Mouse (Mus musculus): ENCODE measurements around the gene Htra2.

Gene Htra2

GRCm38 (mm10) chr6:83031921-83032590 lies 23.0 kb downstream of the Htra2 start:
- no peak for DNase-seq (ENCODE audit: low spot score)

- no peak for DNase-seq (ENCODE audit: low spot score)
These were observed 24.0 kb downstream of the Htra2 start for GRCm38 (mm10) chr6:83031111-83031510.

- no peak for DNase-seq (ENCODE audit: low spot score)
These were observed 25.3 kb downstream of the Htra2 start for GRCm38 (mm10) chr6:83029777-83030176.

DNA sequence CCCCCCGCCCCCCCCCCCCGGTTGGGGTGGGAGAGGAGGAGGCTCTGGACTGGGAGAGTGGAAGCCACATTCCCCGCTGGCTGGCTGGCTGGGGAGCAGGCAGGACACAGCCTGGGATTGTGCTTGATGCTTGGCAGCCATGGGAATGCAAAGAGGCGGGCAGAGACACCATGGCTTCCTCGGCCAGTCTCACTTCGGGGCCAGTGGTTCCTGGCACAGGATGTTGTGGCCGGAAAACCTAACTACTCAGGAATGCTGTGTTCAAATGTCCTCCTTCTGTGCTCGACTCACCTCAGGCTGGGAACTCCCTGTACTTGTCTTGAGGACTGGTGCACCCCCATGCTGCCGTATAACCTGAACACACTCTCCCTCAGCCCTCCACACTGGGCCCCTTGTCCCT lies 27.4 kb downstream of the Htra2 start:
- DNase-seq (ENCODE audit: low spot score): no peak

- no peak for DNase-seq (ENCODE audit: low spot score)
These were observed 27.8 kb downstream of the Htra2 start for GRCm38 (mm10) chr6:83027293-83027692.

GRCm38 (mm10) chr6:83025221-83025620 lies 29.9 kb downstream of the Htra2 start:
- no peak for DNase-seq (ENCODE audit: low spot score)

DNA sequence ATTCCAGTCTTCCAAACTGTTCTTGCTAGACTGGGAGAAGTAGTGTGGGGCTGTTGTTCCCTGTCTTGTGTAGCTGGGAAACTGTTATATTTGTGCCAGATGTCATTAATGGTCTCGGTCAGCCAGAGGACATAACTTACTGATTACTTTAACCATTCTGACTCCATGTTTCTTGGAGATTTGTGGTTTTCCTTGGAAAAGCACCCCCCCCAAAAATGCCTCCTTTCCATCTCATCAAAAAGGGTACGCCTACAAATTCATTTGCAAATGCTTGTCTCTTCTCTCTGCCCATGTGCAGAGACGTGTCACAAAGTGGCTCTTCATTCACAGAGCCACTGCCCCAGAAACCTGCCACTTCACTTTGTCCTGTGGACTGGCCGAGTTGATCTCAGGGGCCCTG lies 30.7 kb downstream of the Htra2 start:
- DNase-seq (ENCODE audit: low spot score): no peak

GRCm38 (mm10) chr6:83023786-83024185 lies 31.3 kb downstream of the Htra2 start:
- no peak for DNase-seq (ENCODE audit: low spot score)

GRCm38 (mm10) chr6:83023008-83023407 lies 32.1 kb downstream of the Htra2 start:
- DNase-seq (ENCODE audit: low spot score): no peak

DNA sequence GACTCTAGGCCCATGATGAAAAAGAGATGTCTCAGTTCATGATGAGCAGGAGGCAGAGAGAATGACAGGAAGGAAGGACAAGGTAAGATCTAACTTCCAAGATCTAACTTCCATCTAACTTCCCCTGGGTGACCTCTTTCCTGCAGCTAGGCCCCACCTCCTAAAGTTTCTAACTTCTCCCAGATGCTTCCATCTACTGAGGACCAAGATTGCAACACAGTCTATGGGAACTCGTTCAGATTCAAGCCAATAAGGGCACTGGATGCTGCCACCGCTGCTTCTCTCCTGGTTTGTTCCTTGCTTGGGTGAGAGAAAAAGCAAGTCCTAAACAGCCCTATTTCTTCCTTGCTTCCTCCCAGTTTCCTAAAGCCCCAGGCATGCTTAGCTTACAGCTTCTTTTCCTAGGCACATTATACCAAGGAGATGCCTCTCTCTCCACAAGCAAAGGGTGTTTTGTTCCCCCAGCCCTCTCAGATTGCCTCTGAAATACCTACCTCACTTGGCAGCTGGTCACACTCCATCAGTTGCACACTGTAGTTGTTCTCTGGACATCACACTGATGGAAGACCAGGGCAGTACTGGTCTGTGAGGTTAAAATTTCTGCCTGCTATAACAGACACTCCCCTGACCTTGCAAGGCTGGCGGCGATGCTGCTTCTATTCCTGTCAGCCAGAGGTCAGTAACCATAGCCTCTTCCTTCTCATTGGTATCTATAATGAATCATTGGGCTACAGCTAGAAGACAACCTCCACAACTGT lies 34.1 kb downstream of the Htra2 start:
- DNase-seq (ENCODE audit: low spot score): no peak

DNA sequence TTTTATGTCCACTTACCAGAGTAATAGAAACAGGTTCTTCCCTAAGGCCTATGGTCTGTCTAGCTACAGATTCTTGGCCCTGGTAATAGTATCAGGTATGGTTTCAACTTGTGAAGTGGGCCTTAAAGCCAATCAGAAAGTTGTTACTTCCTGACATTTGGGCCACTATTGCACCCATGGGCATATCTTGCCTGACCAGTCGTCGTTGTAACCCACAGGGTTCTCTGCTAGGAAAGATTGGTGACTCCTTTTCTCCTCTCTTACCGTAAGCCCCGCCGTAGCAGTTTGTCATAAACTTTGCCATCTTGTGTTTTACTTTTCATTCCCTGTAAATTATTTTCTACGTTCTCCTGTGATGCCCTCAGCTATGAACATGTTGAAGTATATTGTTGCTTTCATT lies 35.0 kb downstream of the Htra2 start:
- no peak for DNase-seq (ENCODE audit: low spot score)

DNA sequence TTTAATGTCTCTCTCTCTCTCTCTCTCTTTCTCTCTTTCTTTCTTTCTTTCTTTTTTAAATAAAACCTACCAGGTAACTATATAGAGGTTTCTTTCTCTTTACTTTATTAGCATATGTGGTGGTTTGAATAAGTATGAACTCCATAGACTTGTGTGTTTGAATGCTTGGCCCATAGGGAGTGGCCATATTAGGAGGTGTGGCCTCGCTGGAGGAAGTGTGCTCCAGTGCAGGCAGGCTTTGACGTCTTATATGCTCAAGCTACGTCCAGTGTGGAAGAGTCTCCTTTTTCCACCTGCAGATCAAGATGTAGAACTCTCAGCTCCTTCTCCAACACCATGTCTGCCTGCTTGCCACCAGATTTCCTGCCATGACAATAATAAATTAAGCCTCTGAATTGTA lies 36.0 kb downstream of the Htra2 start:
- DNase-seq (ENCODE audit: low spot score): no peak

- no peak for DNase-seq (ENCODE audit: low spot score)
These were observed 37.9 kb downstream of the Htra2 start for GRCm38 (mm10) chr6:83017190-83017589.

- DNase-seq (ENCODE audit: low spot score): no peak
These were observed 39.3 kb downstream of the Htra2 start for GRCm38 (mm10) chr6:83015749-83016148.

DNA sequence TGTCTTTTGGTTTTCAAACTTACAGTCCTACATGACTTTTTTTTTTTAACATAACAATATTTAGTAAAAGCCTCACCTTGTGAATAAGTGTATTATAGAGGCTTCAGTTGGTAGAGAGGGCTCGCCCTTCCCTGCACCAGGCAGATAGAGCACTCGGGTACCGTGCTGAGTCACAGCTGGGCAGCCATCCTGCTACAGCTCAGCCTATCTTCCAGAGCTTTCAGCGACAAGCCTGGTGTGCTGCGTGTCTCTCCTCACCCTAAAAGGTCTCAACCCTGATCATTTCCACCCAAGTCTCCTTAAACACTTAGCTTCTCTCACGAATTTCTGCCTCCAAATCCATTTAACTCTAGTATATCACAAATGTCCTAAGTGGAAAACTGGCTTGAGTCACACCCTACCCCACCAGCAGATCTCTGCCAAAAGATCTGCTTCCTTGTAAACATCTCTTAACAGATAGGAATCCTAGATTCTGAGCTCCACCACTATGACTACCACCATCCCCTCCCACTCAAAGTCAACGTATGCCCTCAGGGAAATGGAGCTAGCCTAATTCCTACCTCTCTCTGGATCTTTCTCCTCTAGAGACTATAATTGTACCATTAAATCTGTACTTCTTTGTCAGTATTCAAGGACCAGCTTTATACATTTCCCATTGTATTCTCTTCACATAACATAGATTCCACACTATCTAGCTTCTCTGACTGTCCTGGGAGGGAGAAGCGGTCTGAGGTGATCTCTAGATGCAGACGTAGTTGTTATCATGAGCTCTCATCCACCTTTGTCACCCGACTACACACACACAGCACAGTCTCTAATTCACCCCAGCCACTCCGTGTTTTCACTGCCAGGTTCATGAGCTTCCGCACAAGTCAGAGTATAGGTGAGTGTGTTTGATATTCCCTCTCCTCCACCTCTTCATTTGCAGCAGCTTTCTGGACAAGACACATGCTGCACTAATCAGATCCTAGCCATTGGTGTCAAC lies 40.3 kb downstream of the Htra2 start:
- DNase-seq (ENCODE audit: low spot score): peak; percentile 73

GRCm38 (mm10) chr6:83013444-83013843 lies 41.6 kb downstream of the Htra2 start:
- DNase-seq (ENCODE audit: low spot score): no peak

GRCm38 (mm10) chr6:83011756-83012155 lies 43.3 kb downstream of the Htra2 start:
- no peak for DNase-seq (ENCODE audit: low spot score)

GRCm38 (mm10) chr6:83011255-83011654 lies 43.8 kb downstream of the Htra2 start:
- no peak for DNase-seq (ENCODE audit: low spot score)

GRCm38 (mm10) chr6:83010010-83010409 lies 45.1 kb downstream of the Htra2 start:
- no peak for DNase-seq (ENCODE audit: low spot score)

GRCm38 (mm10) chr6:83008659-83009058 lies 46.4 kb downstream of the Htra2 start:
- no peak for DNase-seq (ENCODE audit: low spot score)

GRCm38 (mm10) chr6:83006114-83006513 lies 49.0 kb downstream of the Htra2 start:
- no peak for DNase-seq (ENCODE audit: low spot score)

DNA sequence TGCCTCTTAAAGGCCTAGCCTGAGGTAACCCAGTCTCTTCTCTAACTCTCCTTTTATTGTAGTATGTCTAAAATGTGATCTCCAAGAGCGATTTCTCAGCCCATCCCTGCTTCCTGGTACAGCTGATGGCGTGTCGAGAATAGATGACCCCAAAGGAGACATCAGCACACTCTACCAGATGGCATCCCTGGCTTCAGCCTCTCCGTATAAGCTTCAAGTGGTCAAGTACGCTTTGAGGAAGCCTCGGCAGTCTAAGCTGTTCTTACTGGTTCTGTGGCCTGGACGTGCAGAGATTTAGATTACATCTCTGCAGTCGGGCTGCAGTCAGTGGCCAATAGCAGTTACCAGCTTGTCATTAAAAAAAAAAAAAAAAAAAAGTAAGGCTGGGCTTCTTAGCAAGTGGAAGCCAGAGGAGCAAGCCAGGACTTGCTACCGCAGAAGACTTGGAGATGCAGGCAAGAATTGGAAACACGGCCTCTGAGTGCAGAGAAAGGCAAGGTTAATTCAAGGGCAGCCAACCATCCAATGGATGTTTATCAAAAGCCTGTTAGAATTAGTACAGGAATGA lies 49.5 kb downstream of the Htra2 start:
- DNase-seq (ENCODE audit: low spot score): no peak
